Comparison of ENCODE assay signal across 8 mouse cellular contexts in the genomic region with DNA sequence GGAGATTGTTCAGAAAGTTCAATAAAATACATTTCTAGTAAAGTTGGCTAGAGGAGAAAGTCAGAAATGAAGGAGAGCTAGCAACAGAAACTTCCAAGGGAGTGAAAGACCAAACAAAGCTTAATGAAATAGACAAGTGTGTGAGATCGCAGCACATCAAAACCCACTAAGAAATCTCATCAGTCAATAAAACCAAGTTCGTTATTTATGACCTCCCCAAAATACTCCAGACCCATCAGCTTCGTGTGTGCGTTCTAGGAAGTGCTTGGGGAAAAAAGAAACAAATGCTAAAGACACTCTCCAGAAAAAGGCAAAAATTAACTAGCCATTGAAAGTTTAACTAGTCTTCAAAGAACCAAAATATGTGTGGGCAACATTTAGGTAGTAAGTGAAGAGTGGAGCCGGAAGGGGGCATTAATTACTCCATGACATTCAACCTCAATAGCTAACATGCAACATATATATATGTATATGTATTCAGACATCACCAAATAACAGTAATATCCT. TPM values are rescaled to one million over a fixed set of nuclear protein-coding genes. Genes with fewer than 3 reads are reported as not detected.
DNase-seq lines count a peak whose midpoint lies in the region; ATAC-seq and TF ChIP-seq lines count a peak whose summit lies in the region.

No protein-coding gene starts in this region.

- peaks cover 33% of the 10 kb centered on the region for H3K4me1 ChIP-seq in megakaryocyte, embryonic 14.5 days
- H3K4me1 ChIP-seq in limb, embryonic 15.5 days, result peaks cover 7% of the 10 kb centered on the region
- H3K4me1 ChIP-seq in stomach, postnatal 0 days (replicated peaks; ENCODE audit: control insufficient read depth, insufficient read depth), result 0 out of 2 replicates have a peak, but pooled peaks cover 4% of the 10 kb centered on the region

- peak overlapping the region; percentile 99 for H3K4me3 ChIP-seq in megakaryocyte, embryonic 14.5 days (replicated peaks)
- H3K4me3 ChIP-seq in limb, embryonic 15.5 days, result peak overlapping the region; percentile 88
- H3K4me3 ChIP-seq in stomach, postnatal 0 days (ENCODE audit: low read depth, low read length), result peak overlapping the region; percentile 79

- H3K27me3 ChIP-seq in megakaryocyte, embryonic 14.5 days (replicated peaks), result no peaks in the 10 kb centered on the region
- H3K27me3 ChIP-seq in limb, embryonic 15.5 days, result no peaks in the 10 kb centered on the region
- no peaks in the 10 kb centered on the region for H3K27me3 ChIP-seq in stomach, postnatal 0 days (ENCODE audit: control insufficient read depth, insufficient read depth, low read length)

- peaks cover 26% of the 10 kb centered on the region for H3K36me3 ChIP-seq in megakaryocyte, embryonic 14.5 days (replicated peaks; ENCODE audit: low read length)
- H3K36me3 ChIP-seq in limb, embryonic 15.5 days, result peaks cover 15% of the 10 kb centered on the region; the same call in 1 of the 2 replicates
- no peaks in the 10 kb centered on the region for H3K36me3 ChIP-seq in stomach, postnatal 0 days (ENCODE audit: control insufficient read depth, insufficient read depth, low read length)

- peak overlapping the region; percentile 48 for H3K4me2 ChIP-seq in limb, embryonic 15.5 days
- H3K4me2 ChIP-seq in stomach, postnatal 0 days (replicated peaks; ENCODE audit: low read depth), result peak overlapping the region; percentile 69

- DNase-seq in embryo, embryonic 9.5 days (ENCODE audit: extremely low spot score), result peak; percentile 34
- DNase-seq in embryo, embryonic 10 days (ENCODE audit: low spot score), result no peak
- DNase-seq in stomach, postnatal 0 days (ENCODE audit: low spot score), result no peak
- no peak for DNase-seq in right cerebral cortex, postnatal 4 days
- DNase-seq in embryo, embryonic 10.5 days (ENCODE audit: low spot score), result no peak

- H3K27ac ChIP-seq in limb, embryonic 15.5 days, result peak overlapping the region; percentile 95
- peak overlapping the region; percentile 69 for H3K27ac ChIP-seq in stomach, postnatal 0 days (replicated peaks)

- no peak for TF ChIP-seq EP300 in stomach, postnatal 0 days (optimal IDR thresholded peaks at IDR 0.05)

- H3K9ac ChIP-seq in limb, embryonic 15.5 days, result peak overlapping the region; percentile 44
- peak overlapping the region; percentile 70 for H3K9ac ChIP-seq in stomach, postnatal 0 days (ENCODE audit: low read length)

- WGBS in limb, embryonic 15.5 days, result 28% methylated on average over 5 of the region's 5 CpGs
- WGBS in stomach, postnatal 0 days, result 39% methylated on average over 5 of the region's 5 CpGs

- no peak for TF ChIP-seq CTCF in stomach, postnatal 0 days (IDR thresholded peaks at IDR 0.05; ENCODE audit: low read depth)

- ATAC-seq in megakaryocyte, adult 5-6 weeks (ENCODE audit: poor library complexity, severe bottlenecking), result no peak
- ATAC-seq in limb, embryonic 15.5 days (ENCODE audit: insufficient number of reproducible peaks, low FRiP score, low TSS enrichment, low read depth), result no peak
- ATAC-seq in stomach, postnatal 0 days (ENCODE audit: low FRiP score, low TSS enrichment), result no peak

- peaks cover 22% of the 10 kb centered on the region for H3K9me3 ChIP-seq in megakaryocyte, embryonic 14.5 days
- H3K9me3 ChIP-seq in limb, embryonic 15.5 days, result no peaks in the 10 kb centered on the region
- no peaks in the 10 kb centered on the region for H3K9me3 ChIP-seq in stomach, postnatal 0 days (ENCODE audit: control insufficient read depth, low read length)

RNA-seq across cellular contexts. Expression of gene Katnal1, which starts 1.4 kb away (rescaled TPM):
- polyA plus RNA-seq in megakaryocyte, embryonic 14.5 days (2012; ENCODE audit: insufficient read depth, low replicate concordance), result 1.7 and 3.0 TPM in 2 replicates
- 1.8 and 3.1 TPM in 2 replicates for total RNA-seq in megakaryocyte, adult 5-6 weeks (2015)
- 2.4 and 2.5 TPM in 2 replicates for total RNA-seq in megakaryocyte, adult 5-6 weeks (2017)
- 12.9 and 13.4 TPM in 2 replicates for polyA plus RNA-seq in limb, embryonic 15.5 days (2015; fragmentation: Nextera tagmentation; extraction: Ambion mirVana)
- 3.4 and 4.1 TPM in 2 replicates for polyA plus RNA-seq in stomach, postnatal 0 days (2015; fragmentation: Nextera tagmentation; extraction: Ambion mirVana)
